Comparison of ENCODE assay signal across 24 mouse cellular contexts in genomic region chr3:28551756-28552155, GRCm38 (mm10).
DNase-seq lines count a peak whose midpoint lies in the region; ATAC-seq and TF ChIP-seq lines count a peak whose summit lies in the region.
"Had no signal": no experiment of that assay in that cellular context is flagged by ENCODE, and none has a peak within 500 bp of the region (broad histone marks: within the 10 kb centered on the region; RNA-seq: fewer than 3 reads in every experiment).

No protein-coding gene starts in this region.

- peak; percentile 36 for DNase-seq in cerebellum, adult 9-11 months
- no peak for DNase-seq in cerebellum, adult 18-20 months
- no peak for DNase-seq in forebrain, embryonic 11.5 days (ENCODE audit: low spot score)
- DNase-seq in left cerebral cortex, adult 2 months (ENCODE audit: extremely low spot score in 1 of 2, low spot score in 2 of 2): no peak
- DNase-seq in left cerebral cortex, postnatal 25 days (ENCODE audit: low spot score in 2 of 2): no peak
- no peak for DNase-seq in adrenal gland, adult 8-10 months
- DNase-seq: adrenal gland, adult 2 months; adrenal gland, postnatal 25 days; forebrain, postnatal 0 days; gastrocnemius, adult 2 months; gastrocnemius, postnatal 14 days; heart, adult 2 months; heart, postnatal 14 days; heart, postnatal 4 days; kidney, adult 11 months; kidney, adult 8-10 months had no signal

- no peak overlapping the region for H3K4me3 ChIP-seq in forebrain, embryonic 16.5 days (replicated peaks; ENCODE audit: low read length)
- H3K4me3 ChIP-seq in forebrain, embryonic 11.5 days (ENCODE audit: low read depth, low read length): no peak overlapping the region
- H3K4me3 ChIP-seq in left cerebral cortex, adult 2 months: no peak overlapping the region
- H3K4me3 ChIP-seq in olfactory bulb, adult 2 months (ENCODE audit: insufficient read depth, low read depth, low read length): no peak overlapping the region
- H3K4me3 ChIP-seq: forebrain, embryonic 10.5 days; gastrocnemius, adult 2 months; heart, adult 2 months; heart, embryonic 10.5 days; heart, embryonic 13.5 days; hindbrain, embryonic 15.5 days; intestine, embryonic 15.5 days had no signal

- TF ChIP-seq POLR2A in olfactory bulb, adult 2 months (IDR thresholded peaks at IDR 0.05; ENCODE audit: insufficient read depth, low read depth, low read length): no peak

- WGBS in forebrain, embryonic 16.5 days: 81% methylated on average over 1 of the region's 1 CpGs
- WGBS in forebrain, embryonic 11.5 days: 83% methylated on average over 1 of the region's 1 CpGs
- WGBS in olfactory bulb, adult 2 months: 76% methylated on average over 1 of the region's 1 CpGs

- H3K9ac ChIP-seq in forebrain, embryonic 16.5 days (replicated peaks; ENCODE audit: low read depth, low read length): no peak overlapping the region
- no peak overlapping the region for H3K9ac ChIP-seq in forebrain, embryonic 11.5 days (ENCODE audit: low read length)
- H3K9ac ChIP-seq: forebrain, postnatal 0 days; heart, embryonic 13.5 days; hindbrain, embryonic 15.5 days; intestine, embryonic 15.5 days had no signal

- no peaks in the 10 kb centered on the region for H3K9me3 ChIP-seq in forebrain, embryonic 16.5 days (ENCODE audit: control insufficient read depth, low read length)
- no peaks in the 10 kb centered on the region for H3K9me3 ChIP-seq in forebrain, embryonic 11.5 days (ENCODE audit: control insufficient read depth, low read length)
- H3K9me3 ChIP-seq: forebrain, embryonic 10.5 days; heart, embryonic 10.5 days; heart, embryonic 13.5 days; hindbrain, embryonic 15.5 days; intestine, embryonic 15.5 days had no signal

- H3K4me1 ChIP-seq in forebrain, embryonic 16.5 days (replicated peaks; ENCODE audit: control insufficient read depth, insufficient read depth, low read length): peaks cover 33% of the 10 kb centered on the region
- H3K4me1 ChIP-seq in forebrain, embryonic 11.5 days (replicated peaks; ENCODE audit: control insufficient read depth, insufficient read depth, low read length): no peaks in the 10 kb centered on the region; the same call in 1 of the 2 replicates
- H3K4me1 ChIP-seq in olfactory bulb, adult 2 months (ENCODE audit: control insufficient read depth, insufficient read depth, low read length): peaks cover 36% of the 10 kb centered on the region

- H3K36me3 ChIP-seq in forebrain, embryonic 16.5 days (ENCODE audit: control insufficient read depth, insufficient read depth): no peaks in the 10 kb centered on the region
- H3K36me3 ChIP-seq in forebrain, embryonic 11.5 days (ENCODE audit: control insufficient read depth, insufficient read depth, low read length): no peaks in the 10 kb centered on the region
- H3K36me3 ChIP-seq: forebrain, embryonic 10.5 days; heart, embryonic 10.5 days; heart, embryonic 13.5 days; intestine, embryonic 15.5 days had no signal

- ATAC-seq in forebrain, embryonic 16.5 days: no peak
- ATAC-seq in forebrain, embryonic 11.5 days (replicated peaks; ENCODE audit: low FRiP score): no peak
- ATAC-seq: CD4-positive, CD25-positive, alpha-beta regulatory T cell, adult 4 months; forebrain, postnatal 0 days; intestine, embryonic 15.5 days had no signal

- TF ChIP-seq CTCF in left cerebral cortex, adult 2 months (IDR thresholded peaks at IDR 0.05): no peak
- TF ChIP-seq CTCF in olfactory bulb, adult 2 months (IDR thresholded peaks at IDR 0.05; ENCODE audit: insufficient read depth, low read depth, low read length): no peak

- no peaks in the 10 kb centered on the region for H3K27me3 ChIP-seq in forebrain, embryonic 16.5 days (replicated peaks; ENCODE audit: control insufficient read depth, insufficient read depth, low read length)
- H3K27me3 ChIP-seq in forebrain, embryonic 11.5 days (ENCODE audit: control insufficient read depth, insufficient read depth, low read length): no peaks in the 10 kb centered on the region
- H3K27me3 ChIP-seq: hindbrain, embryonic 15.5 days; intestine, embryonic 15.5 days had no signal

- peak overlapping the region; percentile 31 for H3K27ac ChIP-seq in forebrain, embryonic 16.5 days (ENCODE audit: low read length)
- no peak overlapping the region for H3K27ac ChIP-seq in forebrain, embryonic 11.5 days (ENCODE audit: low read depth, low read length)
- peak overlapping the region; percentile 54; the same call in 1 of the 2 replicates for H3K27ac ChIP-seq in left cerebral cortex, adult 2 months
- peak overlapping the region; percentile 50; the same call in 1 of the 2 replicates for H3K27ac ChIP-seq in olfactory bulb, adult 2 months (ENCODE audit: insufficient read depth, low read depth, low read length)
- H3K27ac ChIP-seq: forebrain, embryonic 10.5 days; gastrocnemius, adult 2 months; heart, adult 2 months; heart, embryonic 10.5 days; heart, embryonic 13.5 days; intestine, embryonic 15.5 days had no signal

- no peak overlapping the region for H3K4me2 ChIP-seq in forebrain, embryonic 16.5 days (ENCODE audit: low read length)
- no peak overlapping the region for H3K4me2 ChIP-seq in forebrain, embryonic 11.5 days (ENCODE audit: low read depth, low read length, severe bottlenecking)
- H3K4me2 ChIP-seq: heart, embryonic 13.5 days; hindbrain, embryonic 15.5 days; intestine, embryonic 15.5 days had no signal

- intact Hi-C loops in left cerebral cortex, adult 2 months (cut with DNase I): loop anchor here (10.0 kb wide), 2 partner anchors 147 to 193 kb away; no protein-coding TSS in a partner anchor
- intact Hi-C loops in left cerebral cortex, postnatal 25 days (cut with DNase I): loop anchor here (5.0 kb wide), 1 partner anchor 374 kb away; no protein-coding TSS in a partner anchor
